Mouse (Mus musculus) kidney, postnatal 36 days (tissue): Measurements from ENCODE around the gene Dpysl5.
"Not testable (repeated sequence)": the region's sequence is repeated elsewhere in the genome, so short reads cannot be mapped to it uniquely, and the experiment has no call there.

Experiments
- DNase-seq, 2 experiments: peaks; one replicate each; pipeline ENCODE4 v3.0.0; 2021 to 2022; ENCODE audit warnings: mixed read lengths in 2 of 2

The Dpysl5 gene

GRCm38 (mm10) chr5:30711147-30712001, at the start of gene Dpysl5:
Dpysl5 (plus strand) TSS chr5:30711564.
- DNase-seq, result peak; percentile 89 to 90

GRCm38 (mm10) chr5:30665360-30665759, 46.0 kb upstream of the Dpysl5 start:
- DNase-seq, result no peak

GRCm38 (mm10) chr5:30665968-30666367, 45.4 kb upstream of the Dpysl5 start:
- DNase-seq, result peak in 1 of 2 experiments; percentile 10

GRCm38 (mm10) chr5:30666391-30667195, 44.8 kb upstream of the Dpysl5 start, which contains the start of gene Cenpa:
Cenpa (plus strand) TSS chr5:30666777.
- DNase-seq, result peak; percentile 92 to 99

GRCm38 (mm10) chr5:30667215-30667614, 44.1 kb upstream of the Dpysl5 start:
- no peak for DNase-seq

GRCm38 (mm10) chr5:30667686-30668085, 43.7 kb upstream of the Dpysl5 start:
- DNase-seq, result no peak

GRCm38 (mm10) chr5:30668637-30669495, 42.5 kb upstream of the Dpysl5 start:
- no peak for DNase-seq

GRCm38 (mm10) chr5:30669496-30669830, 41.9 kb upstream of the Dpysl5 start:
- DNase-seq, result no peak

- DNase-seq, result no peak
Observed at GRCm38 (mm10) chr5:30670091-30670490, 41.3 kb upstream of the Dpysl5 start.

- no peak for DNase-seq
Observed at GRCm38 (mm10) chr5:30674001-30674400, 37.4 kb upstream of the Dpysl5 start.

GRCm38 (mm10) chr5:30676800-30677199, 34.6 kb upstream of the Dpysl5 start:
- no peak for DNase-seq

GRCm38 (mm10) chr5:30678069-30678468, 33.3 kb upstream of the Dpysl5 start:
- DNase-seq, result not testable (repeated sequence)

- no peak for DNase-seq
Observed at GRCm38 (mm10) chr5:30678722-30679296, 32.6 kb upstream of the Dpysl5 start.

- DNase-seq, result no peak
Observed at GRCm38 (mm10) chr5:30679593-30679992, 31.8 kb upstream of the Dpysl5 start.

- DNase-seq, result no peak
Observed at GRCm38 (mm10) chr5:30681970-30682369, 29.4 kb upstream of the Dpysl5 start.

GRCm38 (mm10) chr5:30682967-30683600, 28.3 kb upstream of the Dpysl5 start:
- peak in 1 of 2 experiments; percentile 33 for DNase-seq

- DNase-seq, result peak in 1 of 2 experiments; percentile 13
Observed at GRCm38 (mm10) chr5:30683993-30684392, 27.4 kb upstream of the Dpysl5 start.

- peak in 1 of 2 experiments; percentile 56 for DNase-seq
Observed at GRCm38 (mm10) chr5:30686781-30687180, 24.6 kb upstream of the Dpysl5 start.

- DNase-seq, result no peak
Observed at GRCm38 (mm10) chr5:30700361-30701000, 10.9 kb upstream of the Dpysl5 start.

GRCm38 (mm10) chr5:30701373-30701772, 10.0 kb upstream of the Dpysl5 start:
- not testable (repeated sequence) for DNase-seq

- no peak for DNase-seq
Observed at GRCm38 (mm10) chr5:30701866-30702265, 9.5 kb upstream of the Dpysl5 start.
